Mouse (Mus musculus) macrophage (primary cell): Measurements from ENCODE around the gene Il7r. TPM values are rescaled to one million over a fixed set of nuclear protein-coding genes. Genes with fewer than 3 reads are reported as not detected.
A peak's percentile ranks its signal among the peaks of the same experiment; 100 is the strongest.

ENCODE experiments used
- H3K27ac ChIP-seq: fragments of 350-480 bp; formaldehyde crosslinking; 2 replicates; pipeline ENCODE4 v1.9.0; 2021
- H3K36me3 ChIP-seq: fragments of 350-480 bp; formaldehyde crosslinking; 2 replicates; pipeline ENCODE4 v1.9.0; 2021; ENCODE audit errors: inconsistent target
- H3K4me3 ChIP-seq: fragments of 350-480 bp; formaldehyde crosslinking; 2 replicates; pipeline ENCODE4 v1.9.0; 2021; ENCODE audit errors: inconsistent target
- H3K79me2 ChIP-seq: fragments of 350-480 bp; formaldehyde crosslinking; 2 replicates; pipeline ENCODE4 v1.9.0; 2021; ENCODE audit errors: inconsistent target
- WGBS: methylation state at CpG from one replicate; pipeline ENCODE4 v1.1.7; 2026; ENCODE audit warnings: inconsistent platforms; ENCODE audit not compliant: missing documents; 5-methylcytosine and 5-hydroxymethylcytosine counted together
- polyA plus RNA-seq: library from polyadenylated mRNA; stranded (reverse); fragments of 250-400 nt; gene quantifications from 3 replicates; pipeline ENCODE4 v1.2.4, GENCODE M21; 2018; ENCODE audit warnings: inconsistent platforms

Il7r gene
- polyA plus RNA-seq, 1 experiment from 2014 or later, result 256 TPM

DNA sequence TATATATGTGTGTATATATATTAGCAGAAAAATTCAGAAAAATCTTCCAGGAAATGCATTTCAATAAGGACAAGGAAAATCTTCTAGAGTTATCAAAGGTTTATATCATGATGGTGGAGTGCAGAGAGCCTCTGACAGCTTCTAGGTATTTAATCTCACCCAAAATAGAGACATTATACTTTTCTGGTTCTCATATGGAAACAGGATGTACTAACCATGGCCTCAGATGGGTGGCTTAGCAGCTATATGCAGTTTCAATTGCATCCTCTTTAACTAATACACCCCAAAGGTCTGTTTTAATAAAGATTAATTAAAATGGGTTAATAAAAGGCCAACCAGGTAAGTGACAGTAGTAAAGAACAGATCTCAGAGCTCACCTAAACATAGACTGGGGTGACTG lies 3.6 kb downstream of the Il7r start:
- H3K36me3 ChIP-seq, result no peaks in the 10 kb centered on the region
- H3K79me2 ChIP-seq, result peaks cover 68% of the 10 kb centered on the region
- no peak overlapping the region for H3K4me3 ChIP-seq
- H3K27ac ChIP-seq, result peak overlapping the region; percentile 90

- no peak overlapping the region for H3K4me3 ChIP-seq
- 93% methylated on average over 5 of the region's 5 CpGs for WGBS
Observed at GRCm38 (mm10) chr15:9524907-9525306, 5.1 kb downstream of the Il7r start.

GRCm38 (mm10) chr15:9523956-9524355 lies 6.0 kb downstream of the Il7r start:
- Histone ChIP-seq H3K36me3 (no peaks in the 10 kb centered on the region), H3K27ac (no peak overlapping the region), H3K4me3 (no peak overlapping the region), H3K79me2 (peaks cover 74% of the 10 kb centered on the region)
- WGBS, result 76% methylated on average over 5 of the region's 5 CpGs

More at GRCm38 (mm10) chr15:9524907-9525306, 5.1 kb downstream of the Il7r start:
- no peaks in the 10 kb centered on the region for H3K36me3 ChIP-seq
- H3K27ac ChIP-seq, result no peak overlapping the region
- H3K79me2 ChIP-seq, result peaks cover 79% of the 10 kb centered on the region

DNA sequence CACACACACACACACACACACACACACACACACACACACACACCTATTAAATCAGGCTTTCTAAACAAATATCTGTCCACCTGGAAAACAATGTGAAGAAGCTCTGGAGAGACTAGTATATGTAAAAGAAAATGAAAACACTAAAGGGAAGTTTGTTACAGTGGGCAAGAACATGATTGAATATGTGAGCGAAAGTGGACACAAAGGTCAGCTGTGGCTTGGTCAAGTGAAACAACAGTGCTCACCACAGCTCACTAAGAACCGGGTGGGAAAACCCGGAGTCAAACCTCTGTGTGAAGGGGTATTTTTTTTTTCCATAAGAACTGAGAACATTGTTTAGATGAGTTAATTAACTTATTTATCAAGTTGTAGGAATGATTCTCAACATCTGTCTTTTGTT lies 6.9 kb downstream of the Il7r start:
- H3K36me3 ChIP-seq, result no peaks in the 10 kb centered on the region
- H3K27ac ChIP-seq, result no peak overlapping the region
- 92% methylated on average over 3 of the region's 3 CpGs for WGBS
- H3K79me2 ChIP-seq, result peaks cover 72% of the 10 kb centered on the region
- H3K4me3 ChIP-seq, result no peak overlapping the region

DNA sequence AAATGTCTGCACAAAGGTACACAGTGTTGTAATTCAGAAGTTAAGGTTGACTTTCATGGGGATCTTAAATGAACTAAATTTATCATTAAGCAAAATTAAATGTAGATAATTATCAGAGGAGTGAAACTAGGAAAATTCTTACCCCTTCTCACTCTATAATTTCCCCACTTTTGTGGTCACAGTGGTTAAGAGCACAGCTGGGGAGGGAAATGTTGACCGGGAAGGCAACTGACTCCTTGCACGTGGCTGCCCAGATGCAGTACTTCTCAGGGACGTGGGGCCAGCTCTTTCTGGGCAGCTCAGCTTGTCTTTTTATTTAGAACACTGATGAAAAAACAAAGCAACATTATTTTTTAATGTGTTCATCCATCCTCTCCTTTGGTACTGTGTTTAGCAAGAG lies 37.9 kb downstream of the Il7r start:
- Histone ChIP-seq H3K36me3 (no peaks in the 10 kb centered on the region; the same call in 1 of the 2 replicates), H3K79me2 (no peaks in the 10 kb centered on the region), H3K27ac (no peak overlapping the region), H3K4me3 (no peak overlapping the region)
- 23% methylated on average over 3 of the region's 3 CpGs for WGBS

DNA sequence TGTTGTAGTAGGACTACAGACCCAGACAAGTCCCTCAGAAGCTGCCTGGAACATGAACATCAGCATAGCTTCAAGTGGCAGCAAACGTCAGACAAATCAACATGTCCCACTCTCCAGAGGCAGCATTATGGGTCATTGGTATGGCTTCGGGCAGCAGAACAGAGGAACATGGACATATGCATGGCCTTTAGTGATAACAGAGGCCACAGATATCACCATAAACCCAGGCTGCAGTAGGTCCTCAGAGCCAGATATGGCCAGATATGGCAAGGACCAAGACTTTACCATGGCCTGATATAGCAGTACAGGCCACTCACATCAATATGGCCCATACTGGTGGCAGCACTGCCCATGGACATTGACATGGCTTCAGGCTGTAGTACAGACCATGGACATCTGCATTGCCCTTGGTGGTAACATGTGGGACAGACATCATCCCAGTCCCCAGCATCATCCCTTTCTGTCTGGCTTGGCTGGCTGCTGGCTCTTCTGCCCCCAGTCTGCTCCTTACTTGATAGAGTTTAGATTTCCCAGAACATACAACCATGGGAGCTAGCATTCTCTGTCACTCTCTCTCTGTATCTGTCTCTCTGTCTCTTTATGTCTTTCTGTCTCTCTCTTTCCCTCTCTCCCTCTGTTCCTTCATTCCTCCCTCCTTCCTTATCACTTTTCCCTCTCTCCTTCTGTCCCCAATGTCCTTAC lies 40.4 kb downstream of the Il7r start:
- no peaks in the 10 kb centered on the region for H3K79me2 ChIP-seq
- H3K4me3 ChIP-seq, result no peak overlapping the region
- WGBS, result 90% methylated on average over 2 of the region's 2 CpGs
- no peaks in the 10 kb centered on the region; the same call in 1 of the 2 replicates for H3K36me3 ChIP-seq
- H3K27ac ChIP-seq, result no peak overlapping the region

- H3K4me3 ChIP-seq, result no peak overlapping the region
- H3K79me2 ChIP-seq, result no peaks in the 10 kb centered on the region
- no peaks in the 10 kb centered on the region for H3K36me3 ChIP-seq
- no peak overlapping the region for H3K27ac ChIP-seq
- WGBS, result 100% methylated on average over 1 of the region's 1 CpGs
Observed at GRCm38 (mm10) chr15:9473188-9473587, 56.8 kb downstream of the Il7r start.

DNA sequence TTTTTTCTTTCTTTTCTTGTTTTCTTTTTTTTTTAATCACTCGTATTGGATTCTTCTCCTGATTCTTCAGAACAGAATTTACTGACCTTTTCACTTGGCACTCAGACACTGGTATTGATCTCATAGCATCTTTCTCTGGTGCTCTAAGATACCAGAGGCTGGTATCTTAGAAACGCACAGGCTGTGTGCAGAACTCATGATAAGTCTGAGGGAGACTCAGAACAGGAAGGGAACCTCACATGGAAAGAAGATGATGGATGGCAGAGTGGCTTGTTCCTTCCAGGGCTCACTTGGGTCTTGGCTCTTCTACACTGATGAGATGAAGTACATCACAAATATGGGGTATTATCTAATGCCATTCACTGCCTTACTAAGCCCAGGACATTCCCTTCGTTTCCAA lies 57.4 kb downstream of the Il7r start:
- no peaks in the 10 kb centered on the region for H3K79me2 ChIP-seq
- WGBS, result 88% methylated on average over 1 of the region's 3 CpGs
- H3K4me3 ChIP-seq, result no peak overlapping the region
- H3K27ac ChIP-seq, result no peak overlapping the region
- H3K36me3 ChIP-seq, result no peaks in the 10 kb centered on the region

- Histone ChIP-seq H3K36me3 (no peaks in the 10 kb centered on the region), H3K27ac (no peak overlapping the region), H3K4me3 (no peak overlapping the region), H3K79me2 (no peaks in the 10 kb centered on the region)
- 46% methylated on average over 3 of the region's 3 CpGs for WGBS
Observed at GRCm38 (mm10) chr15:9472167-9472566, 57.8 kb downstream of the Il7r start.

DNA sequence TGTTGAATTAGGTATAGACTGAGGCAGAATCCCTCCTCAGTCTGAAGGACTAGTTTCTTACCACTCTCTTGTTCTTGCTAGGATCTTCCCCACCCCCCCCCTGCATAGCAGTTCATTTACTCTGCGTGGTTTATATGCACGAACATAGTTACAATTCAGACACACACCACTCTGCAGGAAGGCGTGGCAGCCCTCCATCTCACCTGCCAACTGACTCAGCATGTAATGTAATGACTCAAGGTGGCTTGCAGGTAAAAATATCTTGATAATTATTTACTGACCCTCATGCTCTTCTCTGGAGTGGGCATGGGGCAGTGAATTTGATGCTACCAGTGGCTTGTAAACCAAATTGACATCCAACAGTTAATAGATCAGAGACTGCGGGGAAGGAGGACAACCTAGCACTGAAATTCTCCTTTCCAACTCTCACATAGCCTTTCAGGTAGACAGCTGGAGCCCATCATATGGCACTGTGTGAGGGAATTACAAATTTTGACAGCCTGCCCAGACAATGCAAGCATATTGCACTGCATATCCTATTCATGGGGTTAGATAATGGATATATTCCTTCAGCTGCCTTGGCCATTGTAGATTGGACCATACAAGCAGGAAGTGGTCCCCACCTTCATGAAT lies 58.8 kb downstream of the Il7r start:
- Histone ChIP-seq H3K79me2 (no peaks in the 10 kb centered on the region), H3K4me3 (no peak overlapping the region), H3K27ac (no peak overlapping the region), H3K36me3 (no peaks in the 10 kb centered on the region)
- 91% methylated on average over 4 of the region's 4 CpGs for WGBS

DNA sequence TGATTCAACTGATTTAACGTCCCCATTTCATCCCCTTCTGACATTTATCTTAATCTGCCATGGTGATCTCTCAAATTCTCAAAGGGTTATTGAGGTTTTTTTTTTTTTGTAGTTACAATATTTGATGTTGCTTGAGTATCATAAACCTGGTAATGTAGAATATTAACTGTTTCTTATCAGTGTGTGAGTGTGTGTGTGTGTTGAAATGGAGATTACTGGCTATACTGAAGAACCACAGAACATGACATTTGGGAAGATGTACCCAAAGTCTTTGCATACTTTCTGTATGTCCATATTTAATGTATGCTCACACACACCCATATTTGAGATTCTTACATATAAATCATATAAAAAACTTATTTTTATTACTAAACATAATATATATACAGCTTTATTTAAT lies 65.9 kb downstream of the Il7r start:
- Histone ChIP-seq H3K4me3 (no peak overlapping the region), H3K36me3 (no peaks in the 10 kb centered on the region), H3K79me2 (no peaks in the 10 kb centered on the region), H3K27ac (peak overlapping the region; percentile 19; the same call in 1 of the 2 replicates)
- WGBS, result 0% methylated on average over 1 of the region's 1 CpGs

DNA sequence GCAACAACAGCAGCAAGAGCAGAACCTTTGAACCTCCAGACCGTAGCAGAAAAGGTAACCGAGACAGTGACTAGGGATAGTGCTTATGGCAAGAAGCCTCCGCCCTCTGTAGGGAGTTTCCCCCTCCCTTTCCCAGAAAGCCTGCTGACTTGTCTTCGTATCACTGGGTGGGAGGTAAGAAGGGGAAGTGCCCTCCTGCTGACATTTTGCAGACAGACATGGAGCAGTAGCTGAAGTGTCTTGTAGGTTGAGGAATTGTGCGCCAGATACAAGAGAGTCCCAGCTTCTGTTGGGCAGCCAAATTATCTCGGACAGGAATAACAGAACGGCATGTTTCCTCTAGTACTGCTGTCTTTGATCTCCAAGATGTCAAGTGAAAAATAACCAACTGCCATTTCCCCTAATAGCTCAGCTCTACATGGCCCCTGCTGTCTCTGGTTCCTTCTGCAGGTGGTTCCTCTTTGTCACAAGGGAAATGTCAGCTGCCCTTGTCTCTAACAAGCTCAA lies 66.4 kb downstream of the Il7r start:
- Histone ChIP-seq H3K79me2 (no peaks in the 10 kb centered on the region), H3K4me3 (no peak overlapping the region), H3K36me3 (no peaks in the 10 kb centered on the region), H3K27ac (peak overlapping the region; percentile 19; the same call in 1 of the 2 replicates)
- WGBS, result 35% methylated on average over 7 of the region's 7 CpGs

Other genes with a start within 250 kb of the Il7r start
- not detected in 3 replicates for gene Ugt3a2, start 194.6 kb downstream of the Il7r start, polyA plus RNA-seq
- 0.17 to 0.26 TPM in 2 of 3 replicates, not detected in the other for gene Capsl, start 94.1 kb downstream of the Il7r start, polyA plus RNA-seq
- gene Spef2, start 218.7 kb upstream of the Il7r start, polyA plus RNA-seq, result 0.56 to 3.3 TPM (median 1.9 TPM) in 3 replicates